Mouse (Mus musculus) ES-Bruce4 (cell line): Measurements from ENCODE around the gene Igfbp3. TPM values are rescaled to one million over a fixed set of nuclear protein-coding genes. Genes with fewer than 3 reads are reported as not detected.

Experiments
- H3K27ac ChIP-seq: 2 replicates; pipeline ENCODE4 v1.5.1; 2012; ENCODE audit warnings: low read length, inconsistent platforms; ENCODE audit not compliant: insufficient read depth
- H3K27me3 ChIP-seq: 2 replicates; pipeline ENCODE4 v1.6.1; 2012; ENCODE audit warnings: mild to moderate bottlenecking, low read length, inconsistent platforms; ENCODE audit not compliant: control insufficient read depth, poor library complexity, insufficient read depth, severe bottlenecking
- H3K36me3 ChIP-seq: 2 replicates; pipeline ENCODE4 v1.6.1; 2012; ENCODE audit warnings: inconsistent platforms, mild to moderate bottlenecking, low read length, moderate library complexity; ENCODE audit not compliant: control insufficient read depth, poor library complexity, insufficient read depth, severe bottlenecking
- H3K4me1 ChIP-seq: one replicate; pipeline ENCODE4 v1.8.1; 2011; ENCODE audit warnings: low read length; ENCODE audit not compliant: control insufficient read depth, insufficient read depth
- H3K4me3 ChIP-seq: 2 replicates; pipeline ENCODE4 v1.5.1; 2011; ENCODE audit warnings: low read depth, mild to moderate bottlenecking, low read length
- H3K9ac ChIP-seq: 2 replicates; pipeline ENCODE4 v1.6.1; 2012; ENCODE audit warnings: low read depth, mild to moderate bottlenecking, inconsistent platforms; ENCODE audit not compliant: poor library complexity, severe bottlenecking
- H3K9me3 ChIP-seq: replicated peaks from 2 replicates; pipeline ENCODE4 v1.6.1; 2012; ENCODE audit warnings: mild to moderate bottlenecking, low read length, inconsistent platforms; ENCODE audit not compliant: control insufficient read depth, poor library complexity, insufficient read depth, severe bottlenecking
- CTCF ChIP-seq: IDR thresholded peaks from one replicate; pipeline ENCODE4 v1.8.1; 2011; ENCODE audit warnings: low read depth, low read length
- EP300 ChIP-seq: IDR thresholded peaks from 2 replicates; pipeline ENCODE4 v1.6.1; 2011; ENCODE audit warnings: low read depth, low read length; ENCODE audit not compliant: insufficient read depth
- POLR2A ChIP-seq: IDR thresholded peaks from one replicate; pipeline ENCODE4 v1.8.1; 2011; ENCODE audit warnings: low read length; ENCODE audit not compliant: insufficient read depth
- polyA plus RNA-seq: library from polyadenylated mRNA; stranded (reverse); fragments of >200 nt; gene quantifications from 2 replicates; pipeline ENCODE4 v1.2.4, GENCODE M21; 2011; ENCODE audit warnings: low read depth; ENCODE audit not compliant: missing spikeins, insufficient read depth, insufficient read length

The Igfbp3 gene
- polyA plus RNA-seq, 1 experiment = 168 TPM

GRCm38 (mm10) chr11:7237712-7238111 lies 24.0 kb upstream of the Igfbp3 start:
- Histone ChIP-seq H3K4me3 (no peak overlapping the region), H3K9me3 (no peaks in the 10 kb centered on the region), H3K27me3 (no peaks in the 10 kb centered on the region), H3K4me1 (no peaks in the 10 kb centered on the region), H3K36me3 (no peaks in the 10 kb centered on the region), H3K27ac (no peak overlapping the region), H3K9ac (no peak overlapping the region)
- no peak for TF ChIP-seq POLR2A
- TF ChIP-seq EP300 = no peak
- no peak for TF ChIP-seq CTCF

- no peaks in the 10 kb centered on the region for H3K36me3 ChIP-seq
- H3K27ac ChIP-seq = no peak overlapping the region
- H3K4me3 ChIP-seq = no peak overlapping the region
- no peak overlapping the region for H3K9ac ChIP-seq
- TF ChIP-seq POLR2A (no peak), CTCF (no peak), EP300 (no peak)
- no peaks in the 10 kb centered on the region for H3K4me1 ChIP-seq
- no peaks in the 10 kb centered on the region for H3K9me3 ChIP-seq
- no peaks in the 10 kb centered on the region for H3K27me3 ChIP-seq
Observed at GRCm38 (mm10) chr11:7236751-7237150, 23.0 kb upstream of the Igfbp3 start.

GRCm38 (mm10) chr11:7234981-7235609 lies 21.4 kb upstream of the Igfbp3 start:
- Histone ChIP-seq H3K27ac (no peak overlapping the region), H3K9ac (no peak overlapping the region), H3K4me1 (no peaks in the 10 kb centered on the region), H3K9me3 (no peaks in the 10 kb centered on the region), H3K27me3 (no peaks in the 10 kb centered on the region), H3K36me3 (no peaks in the 10 kb centered on the region), H3K4me3 (no peak overlapping the region)
- no peak for TF ChIP-seq EP300
- no peak for TF ChIP-seq CTCF
- TF ChIP-seq POLR2A = no peak

- Histone ChIP-seq H3K9me3 (no peaks in the 10 kb centered on the region), H3K9ac (no peak overlapping the region), H3K36me3 (no peaks in the 10 kb centered on the region), H3K27ac (no peak overlapping the region), H3K4me3 (no peak overlapping the region), H3K27me3 (no peaks in the 10 kb centered on the region), H3K4me1 (no peaks in the 10 kb centered on the region)
- TF ChIP-seq POLR2A = no peak
- TF ChIP-seq EP300 = no peak
Observed at GRCm38 (mm10) chr11:7234436-7234835, 20.7 kb upstream of the Igfbp3 start.

DNA sequence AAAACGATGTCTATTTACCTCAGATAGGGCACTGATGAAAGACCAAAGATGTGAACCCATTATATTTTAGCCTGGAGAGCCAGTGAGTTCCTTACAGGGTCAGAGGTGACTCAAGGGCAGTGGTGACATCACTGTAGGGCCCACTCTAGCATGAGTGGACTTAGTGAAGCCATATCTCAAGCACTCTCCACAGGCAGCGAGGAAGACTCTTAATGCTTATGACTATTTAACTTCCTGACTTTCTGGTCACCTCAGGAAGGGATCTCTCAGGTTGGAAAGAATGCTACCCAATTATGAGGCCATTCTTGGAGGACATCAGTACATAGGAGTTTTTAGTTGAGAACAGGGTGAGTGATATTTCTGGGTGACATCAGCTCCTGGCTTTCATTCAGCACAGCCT lies 19.6 kb upstream of the Igfbp3 start:
- Histone ChIP-seq H3K4me3 (no peak overlapping the region), H3K9me3 (no peaks in the 10 kb centered on the region), H3K36me3 (no peaks in the 10 kb centered on the region), H3K27me3 (no peaks in the 10 kb centered on the region), H3K27ac (no peak overlapping the region), H3K9ac (no peak overlapping the region), H3K4me1 (no peaks in the 10 kb centered on the region)
- TF ChIP-seq EP300 (no peak), CTCF (no peak), POLR2A (no peak)

DNA sequence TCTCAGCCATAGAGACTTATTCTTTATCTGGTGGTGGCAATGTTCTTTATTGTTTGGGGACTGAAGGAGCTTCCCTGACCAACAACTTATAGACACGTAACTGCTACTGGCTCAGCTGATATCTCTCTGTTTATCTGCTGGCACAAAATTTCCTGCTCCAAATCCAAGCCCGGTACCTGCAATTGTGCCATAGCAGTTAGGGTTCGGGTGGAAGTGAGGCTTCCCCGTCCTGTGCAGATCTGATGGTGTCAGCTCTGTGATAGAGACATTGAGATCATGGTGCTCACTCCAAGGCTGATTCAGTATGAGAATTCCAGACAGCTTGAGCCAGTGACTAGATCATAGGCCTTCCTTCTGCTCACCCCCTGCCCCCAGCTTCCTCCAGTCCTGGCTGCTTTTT lies 18.2 kb upstream of the Igfbp3 start:
- no peaks in the 10 kb centered on the region for H3K36me3 ChIP-seq
- no peaks in the 10 kb centered on the region for H3K4me1 ChIP-seq
- H3K9ac ChIP-seq = no peak overlapping the region
- no peak for TF ChIP-seq CTCF
- H3K27me3 ChIP-seq = no peaks in the 10 kb centered on the region
- no peaks in the 10 kb centered on the region for H3K9me3 ChIP-seq
- no peak overlapping the region for H3K4me3 ChIP-seq
- H3K27ac ChIP-seq = no peak overlapping the region
